Mouse (Mus musculus) T-helper 2 cell (primary cell): ENCODE data around the gene Erbb3.
"Not testable (repeated sequence)": the region's sequence is repeated elsewhere in the genome, so short reads cannot be mapped to it uniquely, and the experiment has no call there.

Source experiments
- in situ Hi-C: fragments of 300-600 bp; cut with MboI, MseI; formaldehyde crosslinking; loops from one replicate; pipeline ENCODE4 v1.15.1; 2025; ENCODE audit warnings: high pct_unique_total_duplicates

The Erbb3 gene

GRCm38 (mm10) chr10:128565206-128565787 is 24.2 kb downstream of the Erbb3 start:
- in situ Hi-C loops = loop anchor here (5.0 kb wide), 1 partner anchor 52 kb away; no protein-coding TSS in a partner anchor

- in situ Hi-C loops = no loop called here
These were observed 25.9 kb downstream of the Erbb3 start for GRCm38 (mm10) chr10:128563544-128563943.

- in situ Hi-C loops = no loop called here
These were observed 32.5 kb downstream of the Erbb3 start for GRCm38 (mm10) chr10:128556963-128557362.

- in situ Hi-C loops = no loop called here
These were observed 33.2 kb downstream of the Erbb3 start for GRCm38 (mm10) chr10:128556286-128556685.

- in situ Hi-C loops = not testable (repeated sequence)
These were observed 33.9 kb downstream of the Erbb3 start for GRCm38 (mm10) chr10:128555567-128555966.

GRCm38 (mm10) chr10:128550144-128550823 is 39.2 kb downstream of the Erbb3 start:
- in situ Hi-C loops = not testable (repeated sequence)

- in situ Hi-C loops = not testable (repeated sequence)
These were observed 39.8 kb downstream of the Erbb3 start for GRCm38 (mm10) chr10:128549682-128550057.

- in situ Hi-C loops = no loop called here
These were observed 40.3 kb downstream of the Erbb3 start, which contains the start of gene Rpl41 for GRCm38 (mm10) chr10:128548947-128549681. TSS of gene Rpl41 (minus strand) at chr10:128549305.

GRCm38 (mm10) chr10:128548051-128548791 is 41.2 kb downstream of the Erbb3 start:
- in situ Hi-C loops = not testable (repeated sequence)

GRCm38 (mm10) chr10:128547361-128548032 is 42.0 kb downstream of the Erbb3 start, which contains the start of gene Zc3h10:
TSS of gene Zc3h10 (minus strand) at chr10:128547774.
- in situ Hi-C loops = no loop called here

- in situ Hi-C loops = no loop called here
These were observed 42.7 kb downstream of the Erbb3 start for GRCm38 (mm10) chr10:128546787-128547186.

GRCm38 (mm10) chr10:128546361-128546760 is 43.1 kb downstream of the Erbb3 start:
- in situ Hi-C loops = no loop called here

GRCm38 (mm10) chr10:128545570-128545898 is 43.9 kb downstream of the Erbb3 start:
- in situ Hi-C loops = no loop called here

- in situ Hi-C loops = no loop called here
These were observed 44.5 kb downstream of the Erbb3 start for GRCm38 (mm10) chr10:128544674-128545569.

- in situ Hi-C loops = no loop called here
These were observed 45.2 kb downstream of the Erbb3 start for GRCm38 (mm10) chr10:128544151-128544657.

- in situ Hi-C loops = no loop called here
These were observed 46.4 kb downstream of the Erbb3 start for GRCm38 (mm10) chr10:128543100-128543499.

- in situ Hi-C loops = no loop called here
These were observed 51.0 kb downstream of the Erbb3 start for GRCm38 (mm10) chr10:128538340-128538870.

GRCm38 (mm10) chr10:128536266-128536940 is 53.0 kb downstream of the Erbb3 start:
- in situ Hi-C loops = no loop called here

- in situ Hi-C loops = no loop called here
These were observed 53.7 kb downstream of the Erbb3 start for GRCm38 (mm10) chr10:128535624-128536265.
